Mouse (Mus musculus): ENCODE results near the gene Cdkn2b.

Gene Cdkn2b

GRCm38 (mm10) chr4:89310491-89311254 is at the start of gene Cdkn2b:
Cdkn2b (minus strand) TSS chr4:89311039.
- peak; percentile 90 for DNase-seq

- no peak for DNase-seq
These were observed 49.5 kb upstream of the Cdkn2b start for GRCm38 (mm10) chr4:89360349-89360748.

- no peak for DNase-seq
These were observed 48.7 kb upstream of the Cdkn2b start for GRCm38 (mm10) chr4:89359506-89359905.

- no peak for DNase-seq
These were observed 43.1 kb upstream of the Cdkn2b start for GRCm38 (mm10) chr4:89353935-89354334.

- no peak for DNase-seq
These were observed 42.3 kb upstream of the Cdkn2b start for GRCm38 (mm10) chr4:89353071-89353582.

GRCm38 (mm10) chr4:89351474-89351873 is 40.6 kb upstream of the Cdkn2b start:
- peak; percentile 7 for DNase-seq

GRCm38 (mm10) chr4:89350938-89351451 is 40.2 kb upstream of the Cdkn2b start:
- no peak for DNase-seq

- no peak for DNase-seq
These were observed 39.6 kb upstream of the Cdkn2b start for GRCm38 (mm10) chr4:89350391-89350790.

GRCm38 (mm10) chr4:89348842-89349241 is 38.0 kb upstream of the Cdkn2b start:
- DNase-seq = no peak

- no peak for DNase-seq
These were observed 2.6 kb upstream of the Cdkn2b start for GRCm38 (mm10) chr4:89313461-89313860.

GRCm38 (mm10) chr4:89309996-89310395 is 843 bp downstream of the Cdkn2b start:
- no peak for DNase-seq

GRCm38 (mm10) chr4:89308001-89308400 is 2.8 kb downstream of the Cdkn2b start:
- no peak for DNase-seq

- DNase-seq = no peak
These were observed 4.0 kb downstream of the Cdkn2b start for GRCm38 (mm10) chr4:89306798-89307365.

GRCm38 (mm10) chr4:89305691-89306090 is 5.1 kb downstream of the Cdkn2b start:
- DNase-seq = no peak

GRCm38 (mm10) chr4:89303281-89303995 is 7.4 kb downstream of the Cdkn2b start:
- DNase-seq = peak; percentile 59

GRCm38 (mm10) chr4:89302129-89302528 is 8.7 kb downstream of the Cdkn2b start:
- DNase-seq = no peak

GRCm38 (mm10) chr4:89299721-89300120 is 11.1 kb downstream of the Cdkn2b start:
- no peak for DNase-seq

- peak; percentile 54 for DNase-seq
These were observed 15.2 kb downstream of the Cdkn2b start for GRCm38 (mm10) chr4:89295441-89296220.

GRCm38 (mm10) chr4:89294486-89295440 is 16.1 kb downstream of the Cdkn2b start, which contains the start of gene Cdkn2a:
Cdkn2a (minus strand) TSS chr4:89294653.
- peak; percentile 92 for DNase-seq

GRCm38 (mm10) chr4:89294091-89294485 is 16.8 kb downstream of the Cdkn2b start:
- DNase-seq = no peak

GRCm38 (mm10) chr4:89293516-89293915 is 17.3 kb downstream of the Cdkn2b start:
- DNase-seq = no peak

Data from retina, postnatal 1 day (tissue).